Mouse (Mus musculus) v-Abl transformed pro-B cells (cell line): ENCODE measurements around the gene Dctpp1.

Source experiments
- in situ Hi-C, 2 experiments: fragments of 400-800 bp; cut with MboI; formaldehyde crosslinking; loops; one replicate each; pipeline ENCODE4 v1.15.1; 2025; ENCODE audit not compliant: unreplicated experiment in 2 of 2

The Dctpp1 gene

DNA sequence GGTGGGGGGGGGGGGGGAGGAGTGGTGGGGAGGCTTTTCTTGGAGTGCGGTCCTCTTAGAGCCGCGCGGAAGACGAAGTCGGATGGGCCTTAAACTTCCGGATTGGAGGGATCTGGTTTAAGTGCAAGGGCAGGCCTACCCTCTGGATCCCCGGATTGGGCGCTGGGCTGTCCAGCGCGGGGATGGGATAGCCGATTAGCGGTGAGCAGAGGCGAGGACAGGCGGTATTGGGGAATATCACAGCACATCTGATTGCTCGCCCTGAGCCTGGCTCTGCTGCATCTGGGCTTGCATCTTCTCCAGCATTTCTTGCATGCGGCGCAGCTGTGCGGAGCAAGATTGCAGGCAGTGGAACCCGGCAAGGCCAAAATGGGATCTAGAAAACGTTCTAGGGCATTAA, 46.0 kb downstream of the Dctpp1 start:
- in situ Hi-C loops: loop anchor here in 1 of 2 experiments (10.0 kb wide), 1 partner anchor 390 kb away; no protein-coding TSS in a partner anchor

DNA sequence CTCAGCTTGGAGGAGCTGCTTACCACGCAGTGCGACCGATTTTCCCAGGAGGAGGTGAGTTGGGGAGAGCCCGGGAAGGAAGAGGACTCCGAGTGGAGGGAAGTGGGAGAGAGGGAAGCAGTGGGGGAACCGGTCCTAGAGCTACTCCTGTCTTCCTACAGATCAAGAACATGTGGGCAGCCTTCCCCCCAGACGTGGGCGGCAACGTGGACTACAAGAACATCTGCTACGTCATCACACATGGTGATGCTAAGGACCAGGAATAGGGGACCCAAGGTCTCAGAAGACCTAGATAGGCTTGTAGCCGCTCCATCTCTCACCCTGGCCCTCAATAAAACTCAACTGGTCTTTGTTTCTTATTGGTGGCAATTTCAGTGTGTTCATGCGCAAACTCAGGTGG, 46.6 kb downstream of the Dctpp1 start:
- in situ Hi-C loops: loop anchor here in 1 of 2 experiments (10.0 kb wide), 1 partner anchor 389 kb away; no protein-coding TSS in a partner anchor

DNA sequence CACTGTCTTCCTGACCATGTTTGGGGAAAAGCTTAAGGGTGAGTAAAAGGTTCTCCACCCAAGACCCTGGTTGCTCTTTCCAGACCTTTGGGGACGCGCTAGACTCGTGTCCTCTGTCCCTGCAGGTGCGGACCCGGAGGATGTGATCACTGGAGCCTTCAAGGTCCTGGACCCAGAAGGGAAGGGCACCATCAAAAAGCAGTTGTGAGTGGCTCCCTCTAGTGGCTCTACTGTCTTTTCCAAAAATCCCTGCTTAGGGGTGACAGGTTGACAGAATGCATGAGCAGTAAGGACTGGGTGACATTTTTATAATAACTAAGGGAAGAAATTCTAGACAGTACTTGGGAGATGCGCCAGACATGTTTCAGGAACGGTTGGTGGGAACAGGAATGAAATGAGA, 47.0 kb downstream of the Dctpp1 start:
- in situ Hi-C loops: loop anchor here in 1 of 2 experiments (10.0 kb wide), 1 partner anchor 389 kb away; no protein-coding TSS in a partner anchor

DNA sequence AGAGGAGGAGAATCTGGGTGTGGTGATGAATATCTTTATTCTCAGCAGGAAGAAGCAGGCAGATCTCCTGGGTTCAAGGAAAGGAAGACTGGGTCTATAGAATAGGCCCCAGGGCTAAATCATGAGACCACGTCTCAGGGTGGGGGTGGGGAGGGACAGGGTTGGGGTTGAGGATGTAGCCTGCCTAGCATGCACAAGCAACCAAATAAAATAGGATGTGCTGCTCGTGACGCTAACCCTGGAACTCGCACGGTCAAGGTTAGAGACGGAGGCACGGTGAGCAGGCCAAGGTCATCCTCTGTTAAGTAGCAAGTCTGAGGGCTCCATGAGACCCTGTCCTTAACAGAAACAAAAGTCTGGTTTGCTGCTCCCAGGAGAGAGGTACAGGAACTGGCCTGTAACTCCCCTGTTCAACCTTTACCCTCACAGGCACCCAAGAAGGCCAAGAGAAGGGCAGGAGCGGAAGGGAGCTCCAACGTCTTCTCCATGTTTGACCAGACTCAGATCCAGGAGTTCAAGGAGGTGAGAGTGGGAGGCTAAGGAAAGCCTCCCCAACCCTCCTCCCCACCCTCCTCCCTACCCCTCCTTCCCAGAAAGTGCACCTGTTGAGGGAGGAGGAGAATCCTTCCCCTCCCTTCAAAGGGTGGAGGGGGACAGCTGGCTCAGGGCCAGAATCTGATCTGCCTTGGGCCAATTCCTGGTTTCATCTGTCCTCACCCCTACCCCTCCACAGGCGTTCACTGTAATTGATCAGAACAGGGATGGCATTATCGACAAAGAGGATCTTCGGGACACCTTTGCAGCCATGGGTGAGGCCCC, 47.9 kb downstream of the Dctpp1 start:
- in situ Hi-C loops: loop anchor here in 1 of 2 experiments (10.0 kb wide), 1 partner anchor 388 kb away; no protein-coding TSS in a partner anchor

DNA sequence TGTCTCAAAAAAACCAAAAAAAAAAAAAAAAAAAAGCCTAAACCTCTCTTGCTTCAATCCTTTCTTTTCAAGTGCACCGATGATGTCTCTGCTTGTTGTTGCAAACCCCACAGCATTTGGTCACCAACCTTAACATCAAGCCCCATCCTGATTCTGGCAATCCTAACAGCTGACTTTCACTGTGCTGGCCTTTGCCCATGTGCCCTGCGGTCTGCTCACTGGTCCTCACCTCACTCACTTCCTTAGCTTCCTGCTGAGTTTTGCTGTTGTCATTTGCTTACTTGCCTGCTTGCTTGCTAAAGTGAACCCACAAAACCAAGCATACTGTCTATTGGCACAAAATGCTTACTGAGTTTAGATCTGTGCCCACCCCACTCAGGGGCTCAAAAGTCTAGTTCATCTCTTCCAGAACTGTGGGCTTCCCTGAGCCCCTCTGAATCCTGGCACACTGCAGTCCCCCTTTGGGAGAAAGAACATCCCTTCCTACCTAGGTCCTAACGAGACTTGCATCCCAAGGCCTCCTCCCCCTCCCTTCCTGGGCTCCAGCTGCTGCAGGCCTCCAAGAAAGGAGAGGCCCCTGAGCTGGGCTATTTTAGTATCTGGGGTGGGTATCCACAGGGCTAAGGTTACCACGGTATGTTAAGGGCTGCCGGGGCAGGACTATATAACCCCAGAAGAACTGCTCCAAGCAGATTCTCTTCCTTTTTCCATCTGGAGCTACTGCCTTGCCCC, 49.3 kb downstream of the Dctpp1 start:
- in situ Hi-C loops: loop anchor here in 1 of 2 experiments (10.0 kb wide), 1 partner anchor 386 kb away; no protein-coding TSS in a partner anchor

DNA sequence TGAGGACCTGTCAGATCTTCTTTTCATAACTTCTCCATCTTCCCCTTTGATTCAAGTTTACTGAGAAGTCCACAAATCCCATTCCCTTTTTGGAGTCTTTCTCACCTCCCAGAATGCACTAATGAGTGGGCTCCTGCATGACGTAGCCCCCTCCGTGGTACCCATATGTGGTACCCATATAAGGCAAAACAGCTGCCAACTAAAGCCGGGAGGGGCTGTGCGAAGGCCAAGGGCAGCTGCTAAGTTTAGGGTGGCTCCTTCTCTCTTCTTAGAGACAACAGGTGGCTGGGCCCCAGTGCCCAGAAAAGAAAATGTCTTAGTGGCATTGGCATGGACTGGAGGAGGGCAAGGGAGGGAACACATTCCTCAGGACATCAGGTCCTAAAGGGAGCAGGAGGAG, 50.2 kb downstream of the Dctpp1 start:
- in situ Hi-C loops: loop anchor here in 1 of 2 experiments (10.0 kb wide), 1 partner anchor 385 kb away; no protein-coding TSS in a partner anchor

DNA sequence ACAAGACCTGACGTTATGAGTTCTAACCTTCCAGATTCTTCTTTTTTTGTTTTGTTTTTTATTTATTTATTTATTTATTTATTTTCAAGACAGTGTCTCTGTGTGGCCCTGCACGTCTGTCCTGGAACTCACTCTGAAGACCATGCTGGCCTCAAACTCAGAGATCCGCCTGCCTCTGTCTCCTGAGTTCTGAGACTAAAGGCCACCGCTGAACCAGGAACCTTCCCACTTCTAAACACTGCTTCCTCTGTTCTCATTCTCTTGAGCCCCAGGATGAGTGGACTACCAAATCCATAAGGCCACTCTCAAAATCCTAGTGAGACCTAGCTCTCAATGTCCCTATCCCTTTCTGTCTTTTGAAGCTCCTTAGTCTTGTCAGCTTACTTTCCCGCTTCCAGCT, 50.7 kb downstream of the Dctpp1 start:
- in situ Hi-C loops: loop anchor here in 1 of 2 experiments (10.0 kb wide), 1 partner anchor 385 kb away; no protein-coding TSS in a partner anchor

DNA sequence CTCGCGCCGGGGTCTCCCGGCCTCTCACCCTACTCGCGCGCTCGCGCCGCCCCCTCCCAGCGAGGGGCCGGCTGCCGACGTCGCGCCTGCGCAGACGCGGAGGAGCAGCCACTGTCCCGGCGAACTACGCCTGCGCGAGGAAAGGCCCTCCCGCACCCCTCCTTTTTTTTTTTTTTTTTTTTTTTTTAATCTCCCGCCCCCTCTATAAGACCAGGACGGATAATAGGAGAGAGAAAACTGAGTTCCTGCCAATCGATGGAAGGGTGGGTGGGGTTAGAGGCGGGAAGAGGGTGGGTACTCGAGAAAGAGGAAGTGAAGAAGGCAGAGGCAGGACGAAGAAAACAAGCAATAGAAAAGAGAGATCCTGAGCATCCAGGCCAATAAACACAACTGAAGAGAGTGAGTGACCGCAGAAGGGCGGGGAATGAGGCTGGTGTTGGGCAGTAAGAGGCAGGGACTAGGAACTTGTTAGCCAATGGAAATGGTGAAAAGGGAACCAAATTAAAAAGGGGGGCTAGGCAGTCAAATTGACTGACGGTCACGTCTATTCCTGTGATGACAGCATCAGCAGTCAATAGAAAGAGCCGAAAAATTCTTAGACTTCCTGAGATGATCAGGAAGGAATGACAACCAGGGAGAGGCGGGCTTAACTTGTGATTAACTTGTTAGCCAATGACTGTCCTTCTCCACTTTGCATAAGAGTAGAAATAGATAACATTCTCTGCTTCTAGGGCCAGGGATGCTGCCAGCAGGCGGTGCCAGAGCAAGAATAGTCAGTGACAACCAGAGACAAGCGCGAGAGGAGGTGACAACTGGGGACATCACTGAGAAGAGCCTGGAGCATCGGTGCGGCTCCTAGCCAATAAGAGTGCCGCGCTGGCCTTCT, 51.7 kb downstream of the Dctpp1 start, which contains the start of gene Mylpf:
TSS of gene Mylpf (plus strand) at position 338 of the 886 bp plus-strand sequence.
- in situ Hi-C loops: no loop called here

DNA sequence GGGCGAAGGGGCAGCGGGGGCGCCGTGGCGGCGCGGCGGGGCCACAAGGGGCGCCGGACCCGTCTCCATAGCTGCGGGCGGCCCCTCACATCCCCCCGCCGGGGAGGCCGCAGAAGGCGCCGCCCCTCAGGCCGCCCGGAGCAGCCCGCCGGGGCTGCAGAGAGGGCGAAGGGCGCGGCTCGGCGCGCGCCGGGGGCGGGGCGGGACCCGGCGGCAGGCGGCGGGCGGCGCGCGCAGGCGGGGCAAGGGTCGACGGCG, 52.3 kb downstream of the Dctpp1 start, which contains the start of gene Tbc1d10b:
TSS of gene Tbc1d10b (minus strand) at position 174 of the 258 bp plus-strand sequence.
- in situ Hi-C loops: no loop called here

DNA sequence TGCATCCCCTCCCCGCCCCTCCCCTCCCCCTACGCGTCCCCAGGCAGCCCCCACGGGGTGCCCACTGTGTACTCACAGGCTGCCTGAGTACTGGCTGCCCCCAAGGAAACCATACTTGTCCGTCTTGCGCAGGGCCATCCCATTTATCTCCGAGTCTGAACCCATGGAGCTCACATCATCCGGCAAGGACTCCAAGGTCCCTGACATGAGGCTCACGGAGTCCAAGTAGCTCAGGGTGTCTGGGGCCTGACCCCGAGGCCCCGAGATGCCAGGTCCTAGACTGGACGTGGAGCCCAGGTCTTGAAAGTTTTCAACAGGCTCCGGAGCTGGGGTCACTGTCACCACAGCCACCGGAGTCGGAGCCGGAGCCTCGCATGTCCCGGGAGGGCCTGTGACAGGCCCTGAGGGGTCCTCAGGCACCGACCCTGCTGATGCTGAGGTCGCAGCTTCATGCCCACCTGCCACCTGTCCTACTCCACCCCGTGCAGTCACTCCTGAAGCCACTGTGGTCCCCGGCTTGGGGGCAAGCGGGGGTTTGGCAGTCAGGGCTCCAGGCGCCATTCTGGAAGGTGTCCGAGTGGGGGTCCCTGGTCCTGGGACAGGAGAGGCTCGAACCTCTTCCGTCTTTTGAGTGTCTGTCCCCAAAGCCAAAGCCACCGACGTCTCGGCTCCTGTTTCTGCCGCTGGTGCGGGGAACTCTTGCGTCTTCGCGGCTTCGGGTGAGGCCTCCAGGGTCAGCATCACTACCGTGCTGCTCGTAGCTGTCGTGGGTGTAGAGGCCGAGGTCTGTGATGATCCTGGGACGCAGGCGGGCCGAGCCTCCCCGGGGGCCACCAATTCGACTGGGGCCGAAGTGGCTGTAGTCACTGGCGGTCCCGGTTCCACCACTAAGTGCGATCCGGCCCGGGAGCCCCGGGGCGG, 52.9 kb downstream of the Dctpp1 start:
- in situ Hi-C loops: no loop called here
